Mouse (Mus musculus): ENCODE data around the gene Robo1. TPM values are rescaled to one million over a fixed set of nuclear protein-coding genes. Genes with fewer than 3 reads are reported as not detected.

Gene Robo1
- polyA plus RNA-seq, 1 experiment from 2014 or later: 100 TPM

DNA sequence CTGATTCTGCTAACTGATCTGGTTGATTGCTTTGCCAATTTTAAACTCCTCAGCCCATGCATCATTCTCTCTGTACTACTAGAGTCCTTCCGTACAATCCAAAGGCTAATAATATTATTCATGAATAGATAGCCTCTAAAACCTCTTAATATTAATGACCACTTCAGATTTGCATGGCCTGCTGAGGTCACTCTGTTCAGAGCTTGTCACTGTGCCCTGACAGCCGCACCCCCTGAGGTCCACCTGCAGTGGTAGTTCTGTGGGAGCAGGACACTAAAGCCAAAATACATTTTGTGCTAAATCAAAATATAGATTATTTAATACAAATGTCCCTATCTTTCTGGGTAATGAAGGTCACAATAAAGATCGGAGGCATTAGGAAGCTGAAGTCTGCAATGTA, 631.8 kb downstream of the Robo1 start:
- Histone ChIP-seq H3K36me3 (no peaks in the 10 kb centered on the region), H3K4me1 (peaks cover 13% of the 10 kb centered on the region; the same call in 1 of the 2 replicates), H3K27ac (replicated peaks) (no peak overlapping the region; the same call in 1 of the 2 replicates), H3K4me3 (no peak overlapping the region), H3K9ac (replicated peaks) (no peak overlapping the region), H3K4me2 (replicated peaks) (no peak overlapping the region), H3K27me3 (no peaks in the 10 kb centered on the region), H3K9me3 (no peaks in the 10 kb centered on the region)
- ATAC-seq (ENCODE audit: low FRiP score, low read depth): no peak
- 57% methylated on average over 3 of the region's 3 CpGs for WGBS

DNA sequence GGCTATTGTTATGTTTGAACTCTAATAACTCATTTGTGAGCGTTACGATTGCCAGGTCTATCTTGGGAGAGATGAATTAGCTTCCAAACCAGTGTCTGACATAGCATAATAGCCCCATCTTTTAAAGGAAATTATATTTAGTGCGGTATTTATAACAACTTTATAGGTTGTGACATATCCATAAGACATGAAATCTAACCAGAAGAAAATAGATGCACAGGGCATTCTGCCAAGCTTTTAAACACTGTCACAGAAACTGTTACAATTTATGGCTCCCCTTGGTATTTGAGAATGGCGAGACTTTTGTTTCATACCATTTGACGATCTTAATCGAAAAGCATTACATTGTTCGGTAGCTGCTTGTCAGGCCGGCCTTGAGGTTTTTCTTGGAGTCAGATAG, 632.7 kb downstream of the Robo1 start:
- Histone ChIP-seq H3K4me2 (replicated peaks) (no peak overlapping the region), H3K36me3 (no peaks in the 10 kb centered on the region), H3K4me1 (peaks cover 13% of the 10 kb centered on the region; the same call in 1 of the 2 replicates), H3K27ac (replicated peaks) (no peak overlapping the region), H3K9me3 (no peaks in the 10 kb centered on the region), H3K4me3 (no peak overlapping the region), H3K27me3 (no peaks in the 10 kb centered on the region), H3K9ac (replicated peaks) (no peak overlapping the region)
- WGBS: 93% methylated on average over 8 of the region's 8 CpGs
- ATAC-seq (ENCODE audit: low FRiP score, low read depth): no peak

DNA sequence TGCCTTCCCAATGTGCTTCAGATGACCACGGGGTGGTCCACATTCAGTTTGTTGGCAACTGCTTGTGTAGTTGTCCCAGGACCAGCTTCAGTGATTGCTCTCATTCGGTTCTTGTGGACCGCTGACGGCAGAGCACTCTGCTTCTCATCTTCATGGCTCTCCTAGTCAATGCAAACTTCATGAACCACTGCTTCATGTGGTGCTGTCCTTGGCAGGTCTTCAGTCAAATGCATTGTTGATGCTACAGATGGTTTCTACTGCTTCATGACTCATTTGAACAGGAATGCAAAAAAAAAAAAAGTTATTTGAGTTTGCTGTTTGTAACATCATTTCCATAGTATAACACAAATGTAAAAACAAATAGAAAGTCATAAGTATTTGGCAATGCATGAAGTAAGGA, 636.3 kb downstream of the Robo1 start:
- Histone ChIP-seq H3K27ac (replicated peaks) (no peak overlapping the region), H3K36me3 (no peaks in the 10 kb centered on the region), H3K27me3 (no peaks in the 10 kb centered on the region), H3K4me2 (replicated peaks) (no peak overlapping the region), H3K9me3 (no peaks in the 10 kb centered on the region), H3K9ac (replicated peaks) (no peak overlapping the region), H3K4me1 (peaks cover 8% of the 10 kb centered on the region; the same call in 1 of the 2 replicates), H3K4me3 (no peak overlapping the region)
- ATAC-seq (ENCODE audit: low FRiP score, low read depth): no peak
- WGBS: 95% methylated on average over 4 of the region's 4 CpGs

DNA sequence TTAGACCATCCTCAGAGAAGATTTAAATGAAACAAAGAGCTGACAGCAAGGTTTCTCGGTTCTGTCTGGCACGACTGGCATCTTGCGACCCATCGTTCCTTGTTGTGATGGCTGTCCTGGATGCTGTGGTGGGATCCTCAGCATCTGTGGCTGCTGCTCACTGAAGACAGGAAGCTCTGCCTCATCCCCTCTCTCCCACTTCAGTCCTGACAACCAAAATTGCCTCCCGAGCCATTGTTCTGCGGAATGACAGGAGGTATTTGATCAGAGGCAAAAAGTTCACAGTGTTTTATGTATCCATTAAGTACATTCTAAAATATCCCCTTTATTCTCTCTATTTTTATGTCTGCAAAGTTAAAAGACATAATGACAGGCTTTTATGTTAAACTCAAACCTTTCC, 643.9 kb downstream of the Robo1 start:
- H3K9ac ChIP-seq (replicated peaks): no peak overlapping the region
- H3K4me1 ChIP-seq: no peaks in the 10 kb centered on the region
- WGBS: 65% methylated on average over 6 of the region's 6 CpGs
- H3K9me3 ChIP-seq: no peaks in the 10 kb centered on the region
- H3K4me3 ChIP-seq: no peak overlapping the region
- H3K27me3 ChIP-seq: no peaks in the 10 kb centered on the region
- ATAC-seq (ENCODE audit: low FRiP score, low read depth): no peak
- no peaks in the 10 kb centered on the region for H3K36me3 ChIP-seq
- H3K27ac ChIP-seq (replicated peaks): 0 out of 2 replicates have a peak overlapping the region, but pooled peaks have one; percentile 20
- H3K4me2 ChIP-seq (replicated peaks): no peak overlapping the region

DNA sequence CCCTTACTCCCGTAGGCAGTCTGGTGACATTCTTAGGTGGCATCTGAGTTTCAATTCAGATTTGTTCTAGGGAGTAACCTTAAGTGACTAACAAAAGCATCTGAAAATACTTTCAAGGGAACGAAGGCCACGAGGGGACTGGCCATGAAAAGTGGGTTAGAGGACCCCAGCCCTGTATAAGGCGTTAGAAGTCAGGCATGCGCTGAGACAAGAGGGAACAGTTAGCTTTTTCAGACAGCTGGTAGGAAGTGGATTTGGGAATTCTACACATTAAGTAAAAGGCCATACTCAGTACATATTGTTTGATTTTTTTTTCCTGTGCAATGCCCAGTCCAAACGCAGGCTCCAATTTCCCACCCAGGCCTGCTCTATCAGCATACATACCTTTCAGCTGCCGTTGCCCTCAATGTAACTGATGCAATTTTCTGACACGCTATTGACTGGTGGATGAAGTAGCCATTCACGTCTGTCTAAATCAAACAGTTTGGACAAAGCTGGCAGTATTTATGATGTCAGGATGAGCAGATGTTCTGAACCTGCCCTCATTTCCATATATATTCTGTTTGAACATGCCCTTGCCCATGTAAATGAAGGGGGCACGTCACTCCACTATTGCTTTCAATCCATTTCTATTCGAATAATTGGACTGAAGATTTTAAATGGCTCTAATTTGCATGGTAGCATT, 651.1 kb downstream of the Robo1 start:
- H3K4me3 ChIP-seq: no peak overlapping the region
- WGBS: 49% methylated on average over 11 of the region's 11 CpGs
- no peak overlapping the region for H3K9ac ChIP-seq (replicated peaks)
- H3K27ac ChIP-seq (replicated peaks): peak overlapping the region; percentile 75
- peaks cover 5% of the 10 kb centered on the region; the same call in 1 of the 2 replicates for H3K9me3 ChIP-seq
- ATAC-seq (ENCODE audit: low FRiP score, low read depth): peak; percentile 86
- H3K36me3 ChIP-seq: peaks cover 13% of the 10 kb centered on the region
- H3K4me2 ChIP-seq (replicated peaks): no peak overlapping the region
- no peaks in the 10 kb centered on the region for H3K27me3 ChIP-seq
- peaks cover 10% of the 10 kb centered on the region; the same call in 1 of the 2 replicates for H3K4me1 ChIP-seq

DNA sequence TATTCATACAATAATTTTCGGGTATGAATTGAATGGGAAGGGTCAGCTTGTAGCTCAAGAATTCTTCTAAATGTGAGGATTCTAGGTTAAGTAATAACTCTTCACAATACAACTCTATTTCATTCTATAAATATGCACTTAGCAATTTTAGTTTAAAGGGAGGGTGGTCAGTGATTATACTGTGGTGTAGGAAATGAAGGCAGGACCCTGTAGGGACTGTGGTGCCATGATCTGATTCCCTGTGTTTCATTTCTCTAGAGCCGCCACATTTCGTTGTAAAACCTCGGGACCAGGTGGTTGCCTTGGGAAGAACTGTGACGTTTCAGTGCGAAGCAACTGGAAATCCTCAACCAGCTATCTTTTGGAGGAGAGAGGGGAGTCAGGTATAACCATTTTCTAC, 651.7 kb downstream of the Robo1 start:
- Histone ChIP-seq H3K27ac (replicated peaks) (0 out of 2 replicates have a peak overlapping the region, but pooled peaks have one; percentile 46), H3K4me2 (replicated peaks) (no peak overlapping the region), H3K4me3 (no peak overlapping the region), H3K36me3 (peaks cover 13% of the 10 kb centered on the region), H3K4me1 (peaks cover 10% of the 10 kb centered on the region; the same call in 1 of the 2 replicates), H3K9ac (replicated peaks) (no peak overlapping the region), H3K9me3 (peaks cover 5% of the 10 kb centered on the region; the same call in 1 of the 2 replicates), H3K27me3 (no peaks in the 10 kb centered on the region)
- whole genome bisulfite sequencing: 83% methylated on average over 6 of the region's 6 CpGs
- peak; percentile 36; the same call in 1 of the 2 replicates for ATAC-seq (ENCODE audit: low FRiP score, low read depth)

DNA sequence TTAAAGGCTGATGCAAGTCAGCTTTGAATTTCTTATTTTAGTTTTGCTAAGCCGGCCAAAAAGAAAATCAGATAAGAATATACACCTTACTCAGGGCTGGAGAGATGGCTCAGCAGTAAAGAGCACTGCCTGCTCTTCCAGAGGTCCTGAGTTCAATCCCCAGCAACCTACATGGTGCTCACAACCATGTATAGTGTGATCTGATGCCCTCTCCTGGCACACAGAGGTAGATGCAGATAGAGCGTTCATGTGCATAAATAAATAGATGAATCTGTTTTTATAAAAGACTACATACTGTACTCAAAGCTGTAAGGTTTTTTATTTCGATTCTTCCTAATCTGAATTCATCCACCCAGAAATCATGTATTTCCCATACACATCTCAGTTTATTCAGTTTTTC, 655.7 kb downstream of the Robo1 start:
- no peak overlapping the region for H3K4me3 ChIP-seq
- peaks cover 9% of the 10 kb centered on the region; the same call in 1 of the 2 replicates for H3K4me1 ChIP-seq
- WGBS: 95% methylated on average over 3 of the region's 3 CpGs
- peaks cover 13% of the 10 kb centered on the region for H3K36me3 ChIP-seq
- H3K9ac ChIP-seq (replicated peaks): no peak overlapping the region
- no peak overlapping the region for H3K27ac ChIP-seq (replicated peaks)
- H3K9me3 ChIP-seq: peaks cover 5% of the 10 kb centered on the region; the same call in 1 of the 2 replicates
- no peak overlapping the region for H3K4me2 ChIP-seq (replicated peaks)
- no peak for ATAC-seq (ENCODE audit: low FRiP score, low read depth)
- H3K27me3 ChIP-seq: no peaks in the 10 kb centered on the region

DNA sequence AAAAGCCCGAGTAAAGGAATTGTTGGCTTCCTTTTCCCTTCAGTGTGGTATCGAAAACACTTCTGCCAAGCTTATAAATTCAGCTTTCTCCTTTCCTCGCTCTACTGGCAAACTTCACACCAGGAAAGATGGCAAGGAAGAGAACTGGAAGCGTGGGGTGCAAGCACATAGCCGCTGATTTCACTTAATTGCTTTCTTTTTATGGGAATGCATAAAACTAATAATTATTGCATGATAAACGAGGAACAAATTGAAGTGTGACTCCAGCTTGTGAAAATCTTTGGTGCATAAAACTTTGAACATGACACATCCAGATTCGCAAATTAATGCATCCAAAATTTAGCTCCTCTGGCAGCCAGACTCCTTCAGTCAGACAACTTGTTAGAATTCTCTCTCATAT, 659.4 kb downstream of the Robo1 start:
- Histone ChIP-seq H3K36me3 (peaks cover 18% of the 10 kb centered on the region), H3K4me1 (no peaks in the 10 kb centered on the region), H3K27ac (replicated peaks) (no peak overlapping the region), H3K4me3 (no peak overlapping the region), H3K9ac (replicated peaks) (no peak overlapping the region), H3K9me3 (peaks cover 5% of the 10 kb centered on the region; the same call in 1 of the 2 replicates), H3K27me3 (no peaks in the 10 kb centered on the region), H3K4me2 (replicated peaks) (no peak overlapping the region)
- WGBS: 91% methylated on average over 7 of the region's 7 CpGs
- no peak for ATAC-seq (ENCODE audit: low FRiP score, low read depth)

DNA sequence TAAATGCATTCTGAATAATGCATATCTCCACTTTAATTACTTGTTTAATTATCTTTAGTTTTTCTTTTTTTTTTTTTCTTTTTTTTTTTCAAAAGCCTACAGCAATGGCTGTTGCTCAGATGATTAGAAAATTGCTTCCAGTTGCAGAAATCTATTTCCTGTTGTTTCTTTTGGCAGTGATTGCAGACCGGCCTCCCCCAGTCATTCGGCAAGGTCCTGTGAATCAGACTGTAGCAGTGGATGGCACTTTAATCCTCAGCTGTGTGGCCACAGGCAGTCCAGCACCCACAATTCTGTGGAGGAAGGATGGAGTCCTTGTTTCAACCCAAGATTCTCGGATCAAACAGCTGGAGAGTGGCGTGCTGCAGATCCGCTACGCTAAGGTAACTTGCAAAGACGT, 661.9 kb downstream of the Robo1 start:
- Histone ChIP-seq H3K27ac (replicated peaks) (0 out of 2 replicates have a peak overlapping the region, but pooled peaks have one; percentile 31), H3K9ac (replicated peaks) (no peak overlapping the region), H3K4me3 (no peak overlapping the region), H3K9me3 (no peaks in the 10 kb centered on the region), H3K27me3 (no peaks in the 10 kb centered on the region), H3K4me1 (no peaks in the 10 kb centered on the region), H3K4me2 (replicated peaks) (no peak overlapping the region), H3K36me3 (peaks cover 10% of the 10 kb centered on the region; the same call in 1 of the 2 replicates)
- ATAC-seq (ENCODE audit: low FRiP score, low read depth): no peak
- WGBS: 88% methylated on average over 7 of the region's 7 CpGs

DNA sequence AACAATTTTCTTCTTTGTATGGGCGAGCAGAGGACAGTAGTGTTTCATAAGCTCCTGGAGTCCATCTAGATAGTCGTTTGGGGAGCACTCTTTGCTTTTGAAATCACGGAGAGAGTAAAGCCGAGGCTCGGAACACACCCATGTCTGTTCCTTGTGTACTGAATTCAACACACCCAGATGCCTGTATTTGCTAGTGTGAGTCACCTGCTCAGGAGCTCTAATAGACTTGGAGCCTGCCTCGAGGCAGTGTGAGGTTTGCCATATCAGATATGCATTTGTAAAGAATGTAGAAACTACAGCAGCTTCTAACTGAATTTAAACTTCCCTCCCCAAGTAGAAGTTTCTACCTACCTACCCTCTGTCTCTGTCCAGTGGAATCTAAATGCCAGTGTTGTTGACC, 665.6 kb downstream of the Robo1 start:
- ATAC-seq (ENCODE audit: low FRiP score, low read depth): no peak
- H3K27ac ChIP-seq (replicated peaks): no peak overlapping the region
- peaks cover 10% of the 10 kb centered on the region; the same call in 1 of the 2 replicates for H3K36me3 ChIP-seq
- 86% methylated on average over 6 of the region's 6 CpGs for WGBS
- H3K4me2 ChIP-seq (replicated peaks): no peak overlapping the region
- H3K4me3 ChIP-seq: no peak overlapping the region
- H3K4me1 ChIP-seq: peaks cover 9% of the 10 kb centered on the region; the same call in 1 of the 2 replicates
- H3K9me3 ChIP-seq: no peaks in the 10 kb centered on the region
- no peak overlapping the region for H3K9ac ChIP-seq (replicated peaks)
- H3K27me3 ChIP-seq: no peaks in the 10 kb centered on the region

DNA sequence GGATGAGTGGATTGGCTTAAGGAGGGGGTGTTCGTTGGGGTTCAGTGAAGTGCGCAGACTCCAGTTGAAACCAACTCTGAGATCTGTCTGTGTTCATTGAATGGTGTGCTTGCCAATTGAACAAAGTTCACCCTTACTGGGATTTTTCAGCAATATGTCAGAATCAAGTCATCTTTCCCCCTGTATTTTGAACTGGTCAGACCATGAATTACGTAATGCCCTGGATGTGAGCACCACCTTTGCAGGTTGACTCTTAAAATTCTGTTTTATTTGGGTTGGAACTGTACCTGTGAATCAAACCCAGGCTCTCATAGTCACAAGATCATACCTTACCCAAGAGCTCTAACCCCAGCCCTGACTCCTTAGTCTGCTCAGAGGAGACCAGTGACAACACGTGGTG, 666.6 kb downstream of the Robo1 start:
- no peak for ATAC-seq (ENCODE audit: low FRiP score, low read depth)

DNA sequence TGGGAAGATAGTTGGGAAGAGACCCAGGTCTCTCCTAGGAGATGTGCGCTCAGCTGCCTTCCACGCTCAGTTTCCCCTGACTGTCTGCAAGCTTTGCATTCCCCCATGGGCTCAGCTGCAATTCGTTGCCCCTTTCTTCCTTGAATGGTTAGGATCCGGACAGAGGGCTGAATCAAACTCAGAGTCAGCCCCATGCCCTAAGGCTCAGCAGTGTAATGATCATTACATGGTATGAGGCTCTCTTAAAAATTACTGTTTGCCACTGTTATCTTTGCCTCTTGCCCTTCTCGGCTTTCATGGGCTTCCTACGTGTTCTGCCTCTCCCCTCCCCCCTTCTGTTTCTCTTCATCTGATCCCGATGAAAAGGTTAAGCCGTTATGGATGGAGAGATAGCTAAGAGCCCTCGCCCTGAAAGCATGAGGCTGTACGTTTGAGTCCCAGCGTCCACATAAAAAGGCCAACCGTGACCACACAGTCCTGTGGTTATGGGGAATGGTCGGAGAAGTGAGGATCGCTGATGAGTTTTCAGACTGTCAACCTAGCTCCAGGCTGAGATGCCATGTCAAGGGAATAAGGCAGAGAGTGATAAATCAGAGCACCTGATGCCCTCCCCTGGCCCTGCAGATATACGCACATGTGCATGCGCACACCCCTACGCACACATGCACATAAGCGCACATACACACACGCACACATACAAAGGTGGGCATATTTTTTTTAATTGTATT, 668.9 kb downstream of the Robo1 start:
- Histone ChIP-seq H3K4me3 (no peak overlapping the region), H3K27ac (replicated peaks) (peak overlapping the region; percentile 63), H3K4me2 (replicated peaks) (peak overlapping the region; percentile 11; the same call in 1 of the 2 replicates), H3K9ac (replicated peaks) (no peak overlapping the region), H3K36me3 (peaks cover 2% of the 10 kb centered on the region; the same call in 1 of the 2 replicates), H3K4me1 (peaks cover 12% of the 10 kb centered on the region; the same call in 1 of the 2 replicates), H3K9me3 (no peaks in the 10 kb centered on the region), H3K27me3 (no peaks in the 10 kb centered on the region)
- peak; percentile 55; the same call in 1 of the 2 replicates for ATAC-seq (ENCODE audit: low FRiP score, low read depth)
- 51% methylated on average over 19 of the region's 19 CpGs for WGBS

More for the DNA sequence above, 666.6 kb downstream of the Robo1 start:
- no peak overlapping the region for H3K27ac ChIP-seq (replicated peaks)
- H3K9ac ChIP-seq (replicated peaks): no peak overlapping the region
- 91% methylated on average over 4 of the region's 4 CpGs for WGBS
- H3K4me2 ChIP-seq (replicated peaks): no peak overlapping the region
- no peaks in the 10 kb centered on the region for H3K27me3 ChIP-seq
- no peaks in the 10 kb centered on the region for H3K9me3 ChIP-seq
- no peak overlapping the region for H3K4me3 ChIP-seq
- peaks cover 10% of the 10 kb centered on the region; the same call in 1 of the 2 replicates for H3K36me3 ChIP-seq
- peaks cover 12% of the 10 kb centered on the region; the same call in 1 of the 2 replicates for H3K4me1 ChIP-seq

Data from midbrain, embryonic 12.5 days (tissue).